Mouse (Mus musculus) CD8-positive naive resting alpha-beta T cell, adult 2 months (primary cell): ENCODE data around the gene Plxna1.

Source experiments
- DNase-seq, 2 experiments: peaks; one replicate each; pipeline ENCODE4 v3.0.0; 2022; ENCODE audit warnings: low read depth in 2 of 2, low spot score in 2 of 2

The Plxna1 gene

GRCm38 (mm10) chr6:89361418-89362280 lies 771 bp downstream of the Plxna1 start:
- DNase-seq: peak in 1 of 2 experiments; percentile 3

- DNase-seq: no peak
These were observed 1.6 kb downstream of the Plxna1 start for GRCm38 (mm10) chr6:89360709-89361417.

GRCm38 (mm10) chr6:89359771-89360708 lies 2.4 kb downstream of the Plxna1 start:
- no peak for DNase-seq

- DNase-seq: no peak
These were observed 3.2 kb downstream of the Plxna1 start for GRCm38 (mm10) chr6:89359192-89359591.

- no peak for DNase-seq
These were observed 6.8 kb downstream of the Plxna1 start for GRCm38 (mm10) chr6:89355661-89356060.

- DNase-seq: no peak
These were observed 7.7 kb downstream of the Plxna1 start for GRCm38 (mm10) chr6:89354726-89355125.

GRCm38 (mm10) chr6:89354076-89354475 lies 8.3 kb downstream of the Plxna1 start:
- no peak for DNase-seq

GRCm38 (mm10) chr6:89353101-89353500 lies 9.3 kb downstream of the Plxna1 start:
- DNase-seq: no peak

- DNase-seq: no peak
These were observed 10.8 kb downstream of the Plxna1 start for GRCm38 (mm10) chr6:89351441-89352137.

GRCm38 (mm10) chr6:89350520-89350919 lies 11.9 kb downstream of the Plxna1 start:
- no peak for DNase-seq

- DNase-seq: no peak
These were observed 12.3 kb downstream of the Plxna1 start for GRCm38 (mm10) chr6:89350037-89350515.

GRCm38 (mm10) chr6:89348363-89348762 lies 14.1 kb downstream of the Plxna1 start:
- DNase-seq: no peak

GRCm38 (mm10) chr6:89347792-89348191 lies 14.6 kb downstream of the Plxna1 start:
- DNase-seq: no peak

GRCm38 (mm10) chr6:89345855-89346254 lies 16.6 kb downstream of the Plxna1 start:
- no peak for DNase-seq

GRCm38 (mm10) chr6:89345486-89345785 lies 17.0 kb downstream of the Plxna1 start:
- no peak for DNase-seq

- peak in 1 of 2 experiments; percentile 10 for DNase-seq
These were observed 17.6 kb downstream of the Plxna1 start for GRCm38 (mm10) chr6:89344613-89345485.

GRCm38 (mm10) chr6:89341981-89342380 lies 20.4 kb downstream of the Plxna1 start:
- DNase-seq: no peak

GRCm38 (mm10) chr6:89339447-89339846 lies 23.0 kb downstream of the Plxna1 start:
- DNase-seq: no peak

- DNase-seq: no peak
These were observed 23.7 kb downstream of the Plxna1 start for GRCm38 (mm10) chr6:89338733-89339132.

GRCm38 (mm10) chr6:89337574-89337973 lies 24.8 kb downstream of the Plxna1 start:
- no peak for DNase-seq
